Mouse (Mus musculus) liver, embryonic 14.5 days (tissue): ENCODE measurements around the gene Slc4a8. TPM values are rescaled to one million over a fixed set of nuclear protein-coding genes. Genes with fewer than 3 reads are reported as not detected.
"Not testable (repeated sequence)": the region's sequence is repeated elsewhere in the genome, so short reads cannot be mapped to it uniquely, and the experiment has no call there.

Source experiments
- ATAC-seq: fragments of 200-750 bp; cut with Nextera tagmentation; 2 replicates; pipeline ENCODE4 v1.8.0; 2017; ENCODE audit warnings: moderate number of reproducible peaks, mild to moderate bottlenecking, moderate library complexity; ENCODE audit not compliant: insufficient read depth
- DNase-seq, 3 experiments: peaks; one replicate each; pipeline ENCODE4 v3.0.0-alpha.2; 2012 to 2013; ENCODE audit warnings: low read depth in 3 of 3, low spot score in 3 of 3
- H3K27ac ChIP-seq: fragments of 300-500 bp; sonication (generic); 2 replicates; pipeline ENCODE4 v1.5.1; 2014; ENCODE audit warnings: moderate library complexity, mild to moderate bottlenecking, control low read depth, inconsistent platforms
- H3K27me3 ChIP-seq: fragments of 300-500 bp; sonication (generic); 2 replicates; pipeline ENCODE4 v1.6.1; 2014; ENCODE audit warnings: mild to moderate bottlenecking, low read length, moderate library complexity; ENCODE audit not compliant: control insufficient read depth, insufficient read depth
- H3K36me3 ChIP-seq: fragments of 300-500 bp; sonication (generic); replicated peaks from 2 replicates; pipeline ENCODE4 v1.6.1; 2014; ENCODE audit warnings: low read depth; ENCODE audit not compliant: control insufficient read depth, insufficient read depth
- H3K4me1 ChIP-seq, 2 experiments: fragments of 200-500 bp in 1 of 2; fragments of 300-500 bp in 1 of 2; sonication (generic) in 1 of 2; replicated peaks; 2 replicates each; pipeline ENCODE4 v1.6.1; 2012 to 2014; ENCODE audit warnings: antibody characterized with exemption in 1 of 2, inconsistent platforms in 1 of 2, low read length in 1 of 2; ENCODE audit not compliant: control insufficient read depth in 2 of 2, insufficient read depth in 2 of 2
- H3K4me2 ChIP-seq: fragments of 300-500 bp; sonication (generic); 2 replicates; pipeline ENCODE4 v1.6.1; 2014; ENCODE audit warnings: low read depth, mild to moderate bottlenecking, control low read depth, moderate library complexity
- H3K4me3 ChIP-seq, 2 experiments: fragments of 200-500 bp in 1 of 2; fragments of 300-500 bp in 1 of 2; sonication (generic) in 1 of 2; 2 replicates each; pipeline ENCODE4 v1.5.1; 2012 to 2014; ENCODE audit warnings: low read depth in 2 of 2, low read length in 2 of 2, mild to moderate bottlenecking in 2 of 2, control low read depth in 1 of 2, inconsistent platforms in 1 of 2, moderate library complexity in 1 of 2; ENCODE audit not compliant: insufficient read depth in 1 of 2
- H3K9ac ChIP-seq: fragments of 300-500 bp; sonication (generic); replicated peaks from 2 replicates; pipeline ENCODE4 v1.6.1; 2014; ENCODE audit warnings: mild to moderate bottlenecking, control low read depth, moderate library complexity
- H3K9me3 ChIP-seq: fragments of 300-500 bp; sonication (generic); 2 replicates; pipeline ENCODE4 v1.6.1; 2016; ENCODE audit warnings: low read length, mixed read lengths; ENCODE audit not compliant: control insufficient read depth
- CTCF ChIP-seq: IDR thresholded peaks from 2 replicates; pipeline ENCODE4 v1.5.1; 2016; ENCODE audit warnings: antibody characterized with exemption, low read depth, control low read depth
- EP300 ChIP-seq: IDR thresholded peaks from 2 replicates; pipeline ENCODE4 v1.6.1; 2016; ENCODE audit warnings: antibody characterized with exemption, low read depth
- WGBS: fragments of 180-500 bp; shearing (Covaris S2); extraction: QIAGEN DNeasy Blood & Tissue Kit; methylation state at CpG from one replicate; pipeline ENCODE4 v1.1.7; 2014; ENCODE audit not compliant: insufficient replicate concordance; 5-methylcytosine and 5-hydroxymethylcytosine counted together
- polyA plus RNA-seq, 2 experiments: library from polyadenylated mRNA; depleted of rRNA in 1 of 2; stranded (reverse) in 1 of 2; unstranded in 1 of 2; fragments of >200 nt; fragmentation: Nextera tagmentation in 1 of 2; extraction: Ambion mirVana in 1 of 2; gene quantifications; 2 replicates each; pipeline versions ENCODE4 v1.2.1 to v1.2.3; 2012 to 2014

The Slc4a8 gene
- polyA plus RNA-seq, 2 experiments = 0.16 to 0.55 TPM

- Histone ChIP-seq H3K4me1 (no peaks in the 10 kb centered on the region), H3K9ac (no peak overlapping the region), H3K36me3 (no peaks in the 10 kb centered on the region), H3K9me3 (no peaks in the 10 kb centered on the region), H3K27me3 (no peaks in the 10 kb centered on the region; the same call in 1 of the 2 replicates), H3K27ac (no peak overlapping the region), H3K4me3 (no peak overlapping the region), H3K4me2 (no peak overlapping the region)
- no peak for TF ChIP-seq CTCF
- TF ChIP-seq EP300 = no peak
- ATAC-seq (no peak), DNase-seq (no peak)
- 86% methylated on average over 5 of the region's 5 CpGs for WGBS
These were observed 8.8 kb downstream of the Slc4a8 start for GRCm38 (mm10) chr15:100770338-100770737.

GRCm38 (mm10) chr15:100772685-100773084 lies 11.1 kb downstream of the Slc4a8 start:
- Histone ChIP-seq H3K36me3 (no peaks in the 10 kb centered on the region), H3K4me3 (no peak overlapping the region), H3K27ac (no peak overlapping the region), H3K27me3 (no peaks in the 10 kb centered on the region), H3K9ac (no peak overlapping the region), H3K4me2 (no peak overlapping the region), H3K9me3 (no peaks in the 10 kb centered on the region), H3K4me1 (no peaks in the 10 kb centered on the region)
- ATAC-seq (no peak), DNase-seq (no peak)
- 56% methylated on average over 4 of the region's 4 CpGs for WGBS
- TF ChIP-seq EP300 (no peak), CTCF (peak; percentile 24; the same call in 1 of the 2 replicates)

- H3K4me3 ChIP-seq, H3K9me3 ChIP-seq, ATAC-seq, H3K36me3 ChIP-seq, H3K4me1 ChIP-seq, H3K27me3 ChIP-seq, DNase-seq, H3K27ac ChIP-seq, H3K9ac ChIP-seq, H3K4me2 ChIP-seq: not testable (repeated sequence)
- TF ChIP-seq CTCF = 0 out of 2 replicates have a peak, but pooled peaks have one; percentile 3
- WGBS = 74% methylated on average over 6 of the region's 6 CpGs
These were observed 12.3 kb downstream of the Slc4a8 start for GRCm38 (mm10) chr15:100773859-100774258.

- Histone ChIP-seq H3K9ac (no peak overlapping the region), H3K4me2 (no peak overlapping the region), H3K4me1 (no peaks in the 10 kb centered on the region), H3K27me3 (no peaks in the 10 kb centered on the region), H3K36me3 (no peaks in the 10 kb centered on the region), H3K4me3 (no peak overlapping the region), H3K9me3 (no peaks in the 10 kb centered on the region), H3K27ac (no peak overlapping the region)
- ATAC-seq (no peak), DNase-seq (no peak)
- TF ChIP-seq CTCF (no peak), EP300 (no peak)
- WGBS = 57% methylated on average over 19 of the region's 19 CpGs
These were observed 13.9 kb downstream of the Slc4a8 start for GRCm38 (mm10) chr15:100775189-100776166.

GRCm38 (mm10) chr15:100776424-100776823 lies 14.9 kb downstream of the Slc4a8 start:
- ATAC-seq = no peak
- TF ChIP-seq CTCF (no peak), EP300 (no peak)
- H3K9ac ChIP-seq = no peak overlapping the region
- H3K4me2 ChIP-seq = no peak overlapping the region
- H3K27me3 ChIP-seq = no peaks in the 10 kb centered on the region
- no peak overlapping the region for H3K4me3 ChIP-seq
- no peak for DNase-seq
- H3K4me1 ChIP-seq = no peaks in the 10 kb centered on the region
- WGBS = 86% methylated on average over 3 of the region's 3 CpGs
- no peak overlapping the region for H3K27ac ChIP-seq
- no peaks in the 10 kb centered on the region for H3K36me3 ChIP-seq
- no peaks in the 10 kb centered on the region for H3K9me3 ChIP-seq
